Mouse (Mus musculus): Measurements from ENCODE around the gene Mtap. TPM values are rescaled to one million over a fixed set of nuclear protein-coding genes. Genes with fewer than 3 reads are reported as not detected.

The Mtap gene
- polyA plus RNA-seq (2016; fragmentation: Nextera tagmentation; extraction: Ambion mirVana), result 80.2 and 95.0 TPM in 2 replicates

DNA sequence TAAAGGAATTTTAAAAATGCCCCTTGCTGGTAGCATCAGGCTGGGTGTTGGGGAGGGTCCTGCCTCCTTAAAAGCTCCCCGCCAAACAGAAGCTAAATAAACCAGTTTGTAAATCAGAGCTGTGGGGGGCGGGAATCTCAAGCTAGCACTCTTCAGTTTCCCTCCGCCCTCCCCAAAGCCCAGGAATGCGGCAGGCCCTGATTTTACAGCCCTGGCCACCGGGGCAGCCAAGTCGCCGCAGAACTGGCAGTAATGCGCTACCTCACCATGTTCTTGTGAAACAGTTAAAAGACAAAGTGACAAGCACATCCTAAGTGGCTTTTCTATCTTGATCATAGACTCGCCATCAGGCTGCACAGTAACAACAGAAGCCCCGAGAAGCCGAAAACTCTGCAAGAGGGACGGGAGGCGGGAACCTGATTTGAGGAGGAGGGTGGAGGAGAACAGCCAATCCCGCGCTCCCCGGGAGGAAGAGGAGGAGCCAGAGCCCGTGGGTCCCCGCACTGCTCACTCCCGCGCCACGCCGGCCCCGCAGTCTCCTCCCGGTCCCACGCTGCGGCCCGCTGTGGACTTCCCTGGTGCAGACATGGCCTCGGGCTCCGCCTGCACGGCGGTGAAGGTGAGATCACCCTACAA lies at the start of gene Mtap:
Gene Mtap (plus strand): TSS at position 217 of the 636 bp plus-strand sequence.
- 0% methylated on average over 31 of the region's 31 CpGs for WGBS
- no peaks in the 10 kb centered on the region for H3K36me3 ChIP-seq
- peak within 1 kb of the TSS; percentile 89 for H3K4me3 ChIP-seq
- H3K27ac ChIP-seq, result peak within 1 kb of the TSS; percentile 93
- no peaks in the 10 kb centered on the region for H3K9me3 ChIP-seq
- H3K4me1 ChIP-seq, result peaks cover 32% of the 10 kb centered on the region
- H3K27me3 ChIP-seq (ENCODE audit: insufficient read depth, poor library complexity, severe bottlenecking), result no peaks in the 10 kb centered on the region
- DNase-seq (ENCODE audit: low spot score), result peak; percentile 93

GRCm38 (mm10) chr4:89089110-89089509 lies 47.8 kb upstream of the Mtap start:
- Histone ChIP-seq H3K27ac (no peak overlapping the region), H3K4me1 (no peaks in the 10 kb centered on the region), H3K9me3 (no peaks in the 10 kb centered on the region), H3K27me3 (ENCODE audit: insufficient read depth, poor library complexity, severe bottlenecking) (no peaks in the 10 kb centered on the region), H3K4me3 (no peak overlapping the region), H3K36me3 (no peaks in the 10 kb centered on the region)
- WGBS, result 91% methylated on average over 7 of the region's 7 CpGs
- no peak for DNase-seq (ENCODE audit: low spot score)

- Histone ChIP-seq H3K9me3 (no peaks in the 10 kb centered on the region), H3K27ac (no peak overlapping the region), H3K4me3 (no peak overlapping the region), H3K4me1 (no peaks in the 10 kb centered on the region), H3K27me3 (ENCODE audit: insufficient read depth, poor library complexity, severe bottlenecking) (no peaks in the 10 kb centered on the region), H3K36me3 (no peaks in the 10 kb centered on the region)
- WGBS, result 81% methylated on average over 6 of the region's 6 CpGs
- no peak for DNase-seq (ENCODE audit: low spot score)
Measured at GRCm38 (mm10) chr4:89090217-89090616, 46.7 kb upstream of the Mtap start.

DNA sequence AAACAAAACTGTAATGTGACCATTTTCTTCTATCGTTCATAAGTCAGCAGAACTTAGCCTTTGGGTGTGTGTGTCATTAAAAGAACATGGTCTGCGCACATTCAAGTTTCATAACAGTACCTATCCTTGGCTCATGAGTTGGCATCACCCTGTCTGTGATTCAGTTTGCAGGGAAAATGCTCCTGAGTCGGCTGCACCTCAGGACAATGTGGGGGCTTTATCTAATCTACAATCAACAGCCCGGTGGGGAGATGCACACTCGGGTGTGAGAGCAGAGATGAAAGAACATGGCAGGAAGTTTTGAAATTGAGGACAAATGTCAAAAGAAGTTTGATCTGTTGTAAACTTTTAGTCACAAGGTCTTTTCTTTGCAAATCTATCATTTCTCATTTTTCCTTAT lies 44.8 kb upstream of the Mtap start:
- Histone ChIP-seq H3K4me3 (no peak overlapping the region), H3K27me3 (ENCODE audit: insufficient read depth, poor library complexity, severe bottlenecking) (no peaks in the 10 kb centered on the region), H3K9me3 (no peaks in the 10 kb centered on the region), H3K27ac (no peak overlapping the region), H3K36me3 (no peaks in the 10 kb centered on the region), H3K4me1 (no peaks in the 10 kb centered on the region)
- WGBS, result 53% methylated on average over 5 of the region's 5 CpGs
- no peak for DNase-seq (ENCODE audit: low spot score)

- Histone ChIP-seq H3K9me3 (no peaks in the 10 kb centered on the region), H3K36me3 (no peaks in the 10 kb centered on the region), H3K4me3 (no peak overlapping the region), H3K4me1 (no peaks in the 10 kb centered on the region), H3K27ac (no peak overlapping the region), H3K27me3 (ENCODE audit: insufficient read depth, poor library complexity, severe bottlenecking) (no peaks in the 10 kb centered on the region)
- DNase-seq (ENCODE audit: low spot score), result no peak
- 86% methylated on average over 5 of the region's 5 CpGs for WGBS
Measured at GRCm38 (mm10) chr4:89094773-89095172, 42.1 kb upstream of the Mtap start.

- 77% methylated on average over 5 of the region's 5 CpGs for WGBS
- no peaks in the 10 kb centered on the region for H3K9me3 ChIP-seq
- no peak overlapping the region for H3K27ac ChIP-seq
- no peaks in the 10 kb centered on the region; the same call in 1 of the 2 replicates for H3K4me1 ChIP-seq
- H3K36me3 ChIP-seq, result no peaks in the 10 kb centered on the region
- DNase-seq (ENCODE audit: low spot score), result no peak
- no peaks in the 10 kb centered on the region for H3K27me3 ChIP-seq (ENCODE audit: insufficient read depth, poor library complexity, severe bottlenecking)
- no peak overlapping the region for H3K4me3 ChIP-seq
Measured at GRCm38 (mm10) chr4:89098261-89098660, 38.7 kb upstream of the Mtap start.

DNA sequence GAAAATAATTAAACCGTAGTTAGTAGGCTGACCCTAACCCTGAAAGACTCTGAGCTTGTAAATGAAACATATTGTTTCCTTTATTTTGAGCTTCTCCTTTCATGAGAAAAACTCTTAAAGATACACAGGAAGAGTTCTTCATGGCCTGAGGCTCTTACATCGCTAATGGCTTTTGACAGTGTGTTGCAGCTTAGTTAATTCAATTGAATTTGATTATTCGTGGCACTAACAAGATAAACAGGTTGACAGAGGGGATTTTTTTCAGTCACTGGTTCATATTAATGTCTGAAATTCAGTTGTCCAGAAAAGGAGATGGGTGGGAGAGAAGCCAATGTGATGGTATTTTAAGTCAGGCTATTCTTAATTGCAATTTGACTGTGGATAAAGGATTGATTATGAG lies 35.6 kb upstream of the Mtap start:
- Histone ChIP-seq H3K4me3 (no peak overlapping the region), H3K4me1 (no peaks in the 10 kb centered on the region; the same call in 1 of the 2 replicates), H3K36me3 (no peaks in the 10 kb centered on the region), H3K27me3 (ENCODE audit: insufficient read depth, poor library complexity, severe bottlenecking) (no peaks in the 10 kb centered on the region), H3K9me3 (no peaks in the 10 kb centered on the region), H3K27ac (no peak overlapping the region)
- DNase-seq (ENCODE audit: low spot score), result no peak
- 79% methylated on average over 3 of the region's 3 CpGs for WGBS

- no peak for DNase-seq (ENCODE audit: low spot score)
Measured at GRCm38 (mm10) chr4:89102283-89102682, 34.6 kb upstream of the Mtap start.

DNA sequence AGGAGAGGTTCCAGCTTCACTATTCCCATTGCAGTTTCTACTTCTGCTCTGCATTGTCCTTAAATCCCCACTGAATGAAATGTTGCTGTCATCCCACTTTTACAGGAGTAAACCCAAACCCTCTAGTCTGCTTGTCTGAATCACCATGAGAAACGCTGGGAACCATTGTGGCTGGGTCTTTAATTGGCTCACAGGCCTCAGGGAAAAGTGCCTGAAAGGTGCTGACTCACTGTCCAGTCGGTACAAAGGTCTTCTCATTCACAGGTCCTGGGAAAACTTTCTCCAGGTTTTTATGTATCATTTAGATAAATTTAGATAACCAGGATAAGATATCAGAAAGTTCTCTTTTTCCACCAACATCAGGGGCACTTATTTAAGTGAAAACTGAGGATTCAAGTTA lies 31.4 kb upstream of the Mtap start:
- H3K9me3 ChIP-seq, result no peaks in the 10 kb centered on the region
- no peaks in the 10 kb centered on the region for H3K4me1 ChIP-seq
- H3K4me3 ChIP-seq, result no peak overlapping the region
- H3K27ac ChIP-seq, result no peak overlapping the region
- no peak for DNase-seq (ENCODE audit: low spot score)
- 42% methylated on average over 2 of the region's 2 CpGs for WGBS
- H3K27me3 ChIP-seq (ENCODE audit: insufficient read depth, poor library complexity, severe bottlenecking), result no peaks in the 10 kb centered on the region
- H3K36me3 ChIP-seq, result no peaks in the 10 kb centered on the region

More at GRCm38 (mm10) chr4:89102283-89102682, 34.6 kb upstream of the Mtap start:
- Histone ChIP-seq H3K9me3 (no peaks in the 10 kb centered on the region), H3K4me1 (no peaks in the 10 kb centered on the region; the same call in 1 of the 2 replicates), H3K4me3 (no peak overlapping the region), H3K36me3 (no peaks in the 10 kb centered on the region), H3K27ac (no peak overlapping the region), H3K27me3 (ENCODE audit: insufficient read depth, poor library complexity, severe bottlenecking) (no peaks in the 10 kb centered on the region)
- 69% methylated on average over 2 of the region's 2 CpGs for WGBS

DNA sequence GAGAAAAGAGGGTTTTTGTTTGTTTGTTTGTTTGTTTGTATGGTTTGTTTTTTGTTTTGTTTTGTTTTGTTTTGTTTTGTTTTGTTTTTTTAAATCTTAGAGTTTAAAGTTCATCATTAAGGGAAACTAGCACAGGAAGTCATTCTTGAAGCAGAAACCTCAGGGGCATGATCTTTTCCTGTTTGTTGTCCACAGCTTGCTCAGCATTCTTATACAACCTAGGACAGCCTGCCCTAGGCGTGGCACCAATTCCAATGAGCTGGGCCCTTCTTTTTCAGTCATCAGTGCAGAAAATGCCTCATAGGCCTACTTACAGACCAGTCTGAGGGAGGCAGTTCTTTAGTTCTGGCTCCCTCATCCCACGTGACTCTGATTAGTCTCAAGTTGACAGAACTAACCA lies 30.4 kb upstream of the Mtap start:
- Histone ChIP-seq H3K9me3 (no peaks in the 10 kb centered on the region), H3K27me3 (ENCODE audit: insufficient read depth, poor library complexity, severe bottlenecking) (no peaks in the 10 kb centered on the region), H3K4me3 (no peak overlapping the region), H3K36me3 (no peaks in the 10 kb centered on the region), H3K27ac (no peak overlapping the region), H3K4me1 (no peaks in the 10 kb centered on the region)
- WGBS, result 74% methylated on average over 2 of the region's 2 CpGs
- DNase-seq (ENCODE audit: low spot score), result no peak

- no peak for DNase-seq (ENCODE audit: low spot score)
- no peaks in the 10 kb centered on the region for H3K4me1 ChIP-seq
- no peak overlapping the region for H3K27ac ChIP-seq
- no peaks in the 10 kb centered on the region for H3K9me3 ChIP-seq
- no peaks in the 10 kb centered on the region for H3K27me3 ChIP-seq (ENCODE audit: insufficient read depth, poor library complexity, severe bottlenecking)
- no peak overlapping the region for H3K4me3 ChIP-seq
- H3K36me3 ChIP-seq, result no peaks in the 10 kb centered on the region
- 88% methylated on average over 11 of the region's 11 CpGs for WGBS
Measured at GRCm38 (mm10) chr4:89112168-89112710, 24.7 kb upstream of the Mtap start.

DNA sequence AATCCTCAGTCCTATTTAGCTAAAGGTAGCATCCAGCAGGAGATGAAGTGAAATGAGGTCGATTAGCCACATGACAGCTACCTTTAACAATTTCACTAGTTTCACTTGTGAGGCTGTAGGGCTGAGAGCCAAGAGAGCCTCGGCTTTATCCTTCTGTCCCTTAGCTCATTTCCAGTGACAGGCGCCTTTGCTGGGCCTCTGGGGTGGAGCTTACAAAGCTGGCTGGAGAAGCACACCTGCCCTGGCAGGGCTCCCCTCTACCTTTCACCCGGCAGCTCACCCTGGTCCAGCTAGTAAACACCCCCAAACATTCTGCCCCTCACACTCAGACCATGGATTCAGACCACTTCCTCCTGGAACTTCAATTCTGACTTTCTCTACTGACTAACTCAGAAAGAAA lies 24.1 kb upstream of the Mtap start:
- Histone ChIP-seq H3K27me3 (ENCODE audit: insufficient read depth, poor library complexity, severe bottlenecking) (no peaks in the 10 kb centered on the region), H3K4me1 (no peaks in the 10 kb centered on the region), H3K27ac (no peak overlapping the region), H3K4me3 (no peak overlapping the region), H3K9me3 (no peaks in the 10 kb centered on the region), H3K36me3 (no peaks in the 10 kb centered on the region)
- WGBS, result 54% methylated on average over 4 of the region's 4 CpGs
- DNase-seq (ENCODE audit: low spot score), result no peak

- Histone ChIP-seq H3K4me1 (no peaks in the 10 kb centered on the region), H3K27ac (no peak overlapping the region), H3K27me3 (ENCODE audit: insufficient read depth, poor library complexity, severe bottlenecking) (no peaks in the 10 kb centered on the region), H3K36me3 (no peaks in the 10 kb centered on the region), H3K9me3 (no peaks in the 10 kb centered on the region), H3K4me3 (no peak overlapping the region)
- DNase-seq (ENCODE audit: low spot score), result no peak
- WGBS, result 63% methylated on average over 2 of the region's 2 CpGs
Measured at GRCm38 (mm10) chr4:89116006-89116405, 20.9 kb upstream of the Mtap start.

GRCm38 (mm10) chr4:89119900-89120299 lies 17.0 kb upstream of the Mtap start:
- Histone ChIP-seq H3K27ac (no peak overlapping the region), H3K4me3 (no peak overlapping the region), H3K36me3 (no peaks in the 10 kb centered on the region), H3K27me3 (ENCODE audit: insufficient read depth, poor library complexity, severe bottlenecking) (no peaks in the 10 kb centered on the region), H3K4me1 (peaks cover 11% of the 10 kb centered on the region), H3K9me3 (no peaks in the 10 kb centered on the region)
- no peak for DNase-seq (ENCODE audit: low spot score)

Data from heart, embryonic 10.5 days (tissue).